In genomic region chr7:56235794-56236423, GRCm38 (mm10) we compare ENCODE assay signal across 21 mouse cellular contexts. TPM values are rescaled to one million over a fixed set of nuclear protein-coding genes. Genes with fewer than 3 reads are reported as not detected.
DNase-seq lines count a peak whose midpoint lies in the region; ATAC-seq and TF ChIP-seq lines count a peak whose summit lies in the region.
"Had no signal": no experiment of that assay in that cellular context is flagged by ENCODE, and none has a peak within 500 bp of the region (broad histone marks: within the 10 kb centered on the region; RNA-seq: fewer than 3 reads in every experiment).

No protein-coding gene starts in this region.

- intact Hi-C loops in gastrocnemius, postnatal 36 days (cut with DNase I), result no loop called here

- H3K27me3 ChIP-seq in kidney, postnatal 0 days (ENCODE audit: insufficient read depth, low read length), result no peaks in the 10 kb centered on the region
- H3K27me3 ChIP-seq in midbrain, embryonic 10.5 days (ENCODE audit: low read depth, poor library complexity, severe bottlenecking), result no peaks in the 10 kb centered on the region
- H3K27me3 ChIP-seq: limb, embryonic 12.5 days; liver, embryonic 15.5 days; neural tube, embryonic 13.5 days had no signal

- H3K9ac ChIP-seq in kidney, postnatal 0 days (ENCODE audit: low read depth, low read length), result no peak overlapping the region
- H3K9ac ChIP-seq: limb, embryonic 12.5 days; liver, embryonic 15.5 days; neural tube, embryonic 13.5 days had no signal

- no peak for ATAC-seq in kidney, postnatal 0 days (replicated peaks; ENCODE audit: low FRiP score, low read depth)
- ATAC-seq: CD4-positive, CD25-positive, alpha-beta regulatory T cell, adult 4 months; hindbrain, embryonic 16.5 days had no signal

- no peaks in the 10 kb centered on the region for H3K9me3 ChIP-seq in kidney, postnatal 0 days (replicated peaks; ENCODE audit: low read length)
- no peaks in the 10 kb centered on the region for H3K9me3 ChIP-seq in midbrain, embryonic 10.5 days (replicated peaks)
- H3K9me3 ChIP-seq: limb, embryonic 12.5 days; liver, embryonic 15.5 days; neural tube, embryonic 13.5 days had no signal

- no peak overlapping the region for H3K4me3 ChIP-seq in kidney, postnatal 0 days (replicated peaks; ENCODE audit: low read depth, low read length)
- H3K4me3 ChIP-seq in midbrain, embryonic 10.5 days, result no peak overlapping the region
- H3K4me3 ChIP-seq: limb, embryonic 12.5 days; liver, embryonic 15.5 days; neural tube, embryonic 13.5 days had no signal

- H3K4me2 ChIP-seq in kidney, postnatal 0 days (ENCODE audit: low read length), result no peak overlapping the region
- H3K4me2 ChIP-seq: limb, embryonic 12.5 days; liver, embryonic 15.5 days; neural tube, embryonic 13.5 days had no signal

- 0 out of 2 replicates have a peak, but pooled peaks cover 2% of the 10 kb centered on the region for H3K36me3 ChIP-seq in kidney, postnatal 0 days (ENCODE audit: insufficient read depth, low read length)
- H3K36me3 ChIP-seq in midbrain, embryonic 10.5 days, result peaks cover 32% of the 10 kb centered on the region

- TF ChIP-seq CTCF in kidney, postnatal 0 days (IDR thresholded peaks at IDR 0.05; ENCODE audit: low read depth), result no peak

- H3K27ac ChIP-seq in kidney, postnatal 0 days, result no peak overlapping the region
- H3K27ac ChIP-seq in midbrain, embryonic 10.5 days (replicated peaks), result peak overlapping the region; percentile 63
- H3K27ac ChIP-seq: limb, embryonic 12.5 days; liver, embryonic 15.5 days; neural tube, embryonic 13.5 days had no signal

- DNase-seq in kidney, postnatal 0 days (ENCODE audit: low spot score), result peak; percentile 10
- no peak for DNase-seq in kidney, adult 9 months
- peak; percentile 7 for DNase-seq in fibroblast of lung, adult 2 months (ENCODE audit: low read depth)
- DNase-seq in midbrain, embryonic 10.5 days (ENCODE audit: low spot score), result peak; percentile 51
- no peak for DNase-seq in thymus, postnatal 36 days
- DNase-seq in cerebellum, adult 9-10 months, result no peak
- DNase-seq in gastrocnemius, postnatal 36 days, result no peak
- DNase-seq: adrenal gland, postnatal 14 days; cerebellum, postnatal 25 days; heart, adult 18-20 months; kidney, adult 18-20 months; thymus, adult 18-20 months had no signal

- H3K4me1 ChIP-seq in kidney, postnatal 0 days (replicated peaks; ENCODE audit: insufficient read depth, low read length), result no peaks in the 10 kb centered on the region
- peaks cover 39% of the 10 kb centered on the region for H3K4me1 ChIP-seq in midbrain, embryonic 10.5 days
- H3K4me1 ChIP-seq: limb, embryonic 12.5 days; liver, embryonic 15.5 days had no signal

- 53% methylated on average over 5 of the region's 5 CpGs for WGBS in kidney, postnatal 0 days
- WGBS in midbrain, embryonic 10.5 days, result 31% methylated on average over 5 of the region's 5 CpGs

RNA-seq across cellular contexts. Expression of gene Oca2, which starts 3.7 kb away (rescaled TPM):
- polyA plus RNA-seq in kidney, postnatal 0 days (2015; fragmentation: Nextera tagmentation; extraction: Ambion mirVana), result 0.09 TPM in 1 of 2 replicates, not detected in the other
- 0.24 and 0.73 TPM in 2 replicates for polyA plus RNA-seq in midbrain, embryonic 10.5 days (2016; fragmentation: Nextera tagmentation; extraction: Ambion mirVana)
- total RNA-seq in gastrocnemius, postnatal 36 days (2021), result not detected
- total RNA-seq: heart, adult 18-20 months; MEL; monocyte, adult 5-6 weeks had no signal
- polyA plus RNA-seq: CD4-positive, CD25-positive, alpha-beta regulatory T cell, adult 4 months; heart, embryonic 16.5 days; large intestine, adult 2 months; limb, embryonic 12.5 days; liver, embryonic 15.5 days had no signal

Comparison
In these comparisons a context has a peak if more than half of its experiments do, and no peak if none do; other contexts are left out.
1. DNase-seq: peak in kidney, postnatal 0 days (single experiment), fibroblast of lung, adult 2 months (single experiment) and midbrain, embryonic 10.5 days (single experiment); none in kidney, adult 9 months (single experiment), thymus, postnatal 36 days (0 of 2), cerebellum, adult 9-10 months (single experiment) and gastrocnemius, postnatal 36 days (0 of 2).